Mouse (Mus musculus): ENCODE measurements around the gene Kdsr.

Kdsr gene

DNA sequence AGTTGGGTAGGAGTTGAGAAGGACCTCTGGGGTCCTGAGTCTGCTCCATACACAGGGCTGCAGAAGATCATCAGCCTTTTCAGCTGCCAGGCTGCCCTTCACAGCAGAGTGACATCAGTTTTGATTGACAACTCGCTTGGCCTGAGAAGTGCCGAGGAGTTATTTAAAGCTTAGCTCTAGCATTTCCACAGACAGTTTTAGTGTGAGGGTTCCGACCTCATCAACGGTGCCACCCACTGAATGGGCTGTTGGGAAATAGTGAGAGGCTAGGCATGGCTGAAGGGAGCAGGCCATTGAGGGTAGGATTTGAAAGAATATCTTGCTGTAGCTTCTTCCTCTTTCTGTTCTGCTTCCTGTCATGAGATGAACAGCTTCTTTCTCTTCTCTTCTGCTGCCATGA, 63.9 kb downstream of the Kdsr start:
- DNase-seq (ENCODE audit: low read depth, low spot score) = no peak

- DNase-seq (ENCODE audit: low read depth, low spot score) = no peak
Observed at GRCm38 (mm10) chr1:106694316-106694715, 65.2 kb downstream of the Kdsr start.

DNA sequence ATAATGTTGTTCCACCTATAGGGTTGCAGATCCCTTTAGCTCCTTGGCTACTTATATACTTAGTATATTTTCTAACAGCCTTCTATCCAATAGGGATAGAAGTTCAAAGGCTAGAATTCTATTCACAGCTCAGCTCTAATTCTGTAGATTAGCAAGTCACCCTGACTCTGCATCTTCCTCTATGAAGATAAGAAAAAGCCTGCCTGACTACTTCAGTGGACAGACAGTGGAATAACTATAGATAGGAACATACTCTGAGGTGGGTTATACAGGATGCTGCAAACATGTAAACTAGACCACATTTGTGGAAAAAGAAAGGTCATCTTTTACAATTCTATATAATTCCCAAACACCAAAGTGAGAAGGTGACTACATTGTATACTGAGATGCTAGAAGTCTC, 66.9 kb downstream of the Kdsr start:
- DNase-seq (ENCODE audit: low read depth, low spot score) = no peak

GRCm38 (mm10) chr1:106690887-106691286, 68.6 kb downstream of the Kdsr start:
- no peak for DNase-seq (ENCODE audit: low read depth, low spot score)

DNA sequence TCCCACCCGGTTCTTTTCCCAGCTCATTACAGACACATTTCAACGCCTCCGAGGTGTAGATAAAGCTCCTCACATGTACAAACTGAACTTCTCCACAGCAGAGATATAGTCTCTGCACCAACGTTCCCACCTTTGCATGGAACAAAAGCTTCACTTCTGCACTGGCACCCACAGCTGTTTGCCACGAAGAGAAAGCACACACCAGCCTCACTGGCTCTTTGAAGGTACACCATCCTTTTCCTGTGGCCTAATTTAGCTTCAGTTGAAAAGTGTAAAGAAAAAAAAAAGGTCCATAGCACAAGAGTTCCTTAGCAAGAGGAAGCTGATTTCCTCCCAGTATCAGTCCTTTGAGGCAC, 71.4 kb downstream of the Kdsr start:
- no peak for DNase-seq (ENCODE audit: low read depth, low spot score)

DNA sequence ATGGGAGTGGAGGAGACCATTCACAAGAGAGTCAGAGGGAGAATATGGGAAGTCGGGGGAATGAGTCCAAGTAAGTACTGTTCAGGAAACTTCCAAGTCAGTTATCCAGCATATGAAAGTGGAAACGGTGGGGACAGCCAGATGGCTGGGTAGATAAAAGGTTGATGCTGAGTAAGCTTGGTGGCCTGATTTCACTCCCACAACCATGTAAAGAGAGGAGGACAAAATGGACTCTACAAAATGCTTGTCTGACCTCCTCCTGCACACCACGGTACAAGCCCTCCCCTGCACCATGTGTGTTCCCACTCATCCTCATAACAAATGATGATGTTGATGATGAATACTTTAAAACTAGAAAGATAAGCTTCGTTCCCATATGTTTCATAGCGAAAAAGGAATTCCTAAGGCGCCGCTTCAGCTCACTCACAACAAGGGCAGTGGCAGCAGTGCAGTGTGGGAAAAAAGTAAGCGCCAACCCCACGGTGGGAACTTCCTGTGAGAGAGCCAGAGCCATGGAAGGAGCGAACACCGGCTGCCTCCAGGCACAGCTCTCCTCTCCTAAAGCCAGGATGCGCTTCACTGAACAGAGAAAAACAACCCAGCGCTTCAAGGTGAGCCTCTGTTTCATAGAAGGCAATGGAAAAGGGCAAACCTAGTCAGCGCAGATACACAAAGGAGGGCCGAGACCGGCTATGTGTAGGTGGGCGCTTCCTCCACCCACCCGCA, 71.9 kb downstream of the Kdsr start:
- no peak for DNase-seq (ENCODE audit: low read depth, low spot score)

- no peak for DNase-seq (ENCODE audit: low read depth, low spot score)
Observed at GRCm38 (mm10) chr1:106685702-106686101, 73.8 kb downstream of the Kdsr start.

DNA sequence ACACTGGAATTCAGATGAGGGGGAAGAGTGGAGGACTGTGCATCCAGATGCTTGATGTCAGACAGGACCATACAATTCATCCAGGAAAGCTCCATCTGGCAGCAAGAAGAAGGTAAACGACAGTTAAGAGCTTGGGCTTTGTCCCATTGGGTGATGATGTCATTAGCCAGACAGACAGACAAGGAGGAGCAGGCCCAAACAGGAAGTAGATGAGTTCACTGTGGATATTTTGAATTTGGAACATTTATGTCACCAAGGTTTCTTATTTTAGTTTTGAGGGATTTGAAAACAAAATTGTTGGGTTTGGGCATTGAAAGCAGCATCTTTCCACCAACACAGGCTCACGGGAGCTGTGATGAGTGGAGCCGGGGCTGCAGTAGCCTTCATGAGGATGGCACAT, 75.0 kb downstream of the Kdsr start:
- no peak for DNase-seq (ENCODE audit: low read depth, low spot score)

DNA sequence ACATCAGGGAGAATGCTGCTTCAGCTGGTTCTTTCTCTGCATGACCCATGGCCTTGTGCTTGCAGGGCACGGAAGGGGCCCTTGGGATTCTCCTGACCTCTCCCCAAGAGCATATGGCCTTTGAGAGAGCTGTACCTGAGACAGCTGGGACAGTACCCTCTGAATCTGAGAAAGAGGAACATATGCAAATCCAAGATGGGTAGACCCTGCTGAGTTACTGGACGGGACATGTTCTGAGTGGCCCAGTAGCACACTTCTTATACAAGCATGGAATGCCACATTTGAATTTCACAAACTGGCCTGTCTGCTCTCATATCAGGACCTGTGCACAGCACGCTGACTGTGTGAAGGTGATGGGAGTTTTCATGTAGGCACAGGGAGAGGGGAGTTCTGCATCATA, 76.7 kb downstream of the Kdsr start:
- DNase-seq (ENCODE audit: low read depth, low spot score) = no peak

GRCm38 (mm10) chr1:106679800-106680515, 79.6 kb downstream of the Kdsr start:
- DNase-seq (ENCODE audit: low read depth, low spot score) = no peak

- no peak for DNase-seq (ENCODE audit: low read depth, low spot score)
Observed at GRCm38 (mm10) chr1:106678060-106678478, 81.5 kb downstream of the Kdsr start.

All from skeletal muscle tissue, adult 2 months (tissue).